Mouse (Mus musculus): ENCODE data around the gene Trim15.

The Trim15 gene

DNA sequence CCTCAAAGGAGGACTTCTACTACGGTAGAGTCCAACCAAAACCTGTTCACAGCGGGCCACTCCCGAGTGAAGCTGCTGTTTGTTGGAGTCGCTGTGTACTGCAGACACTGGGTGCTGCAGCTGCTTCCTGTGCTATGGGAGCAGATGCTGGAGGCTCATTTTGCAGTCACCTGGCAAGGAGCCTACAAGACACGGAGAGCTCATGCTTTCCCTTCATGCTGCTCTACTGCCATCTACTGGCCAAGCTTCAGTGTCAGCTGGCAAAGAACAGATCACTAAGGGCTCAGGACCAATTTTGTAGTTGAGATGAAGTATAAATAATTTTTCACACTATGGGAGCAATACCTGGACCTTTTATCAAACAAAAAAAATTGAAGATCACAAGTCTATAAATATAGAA, 41.0 kb downstream of the Trim15 start:
- peak; percentile 87 for DNase-seq (ENCODE audit: low spot score)

DNA sequence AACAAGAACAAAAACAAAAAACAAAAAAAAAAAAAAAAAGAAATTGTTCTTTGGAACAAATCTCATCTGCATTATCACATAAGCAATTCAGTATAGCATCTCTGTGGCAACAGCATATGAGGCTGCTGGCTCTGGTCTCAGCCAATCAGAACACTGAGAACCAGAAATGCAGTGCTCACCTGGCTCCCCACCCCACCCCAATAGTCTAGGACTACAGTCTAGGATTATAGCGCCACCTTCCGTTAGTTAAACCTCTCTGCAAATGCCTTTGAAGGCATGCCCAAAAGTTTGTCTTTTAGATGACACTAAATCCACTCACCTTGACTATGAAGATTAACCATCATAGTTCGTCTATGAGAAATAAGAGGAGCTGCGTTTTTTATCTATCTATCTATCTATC, 41.5 kb downstream of the Trim15 start:
- DNase-seq (ENCODE audit: low spot score) = no peak

DNA sequence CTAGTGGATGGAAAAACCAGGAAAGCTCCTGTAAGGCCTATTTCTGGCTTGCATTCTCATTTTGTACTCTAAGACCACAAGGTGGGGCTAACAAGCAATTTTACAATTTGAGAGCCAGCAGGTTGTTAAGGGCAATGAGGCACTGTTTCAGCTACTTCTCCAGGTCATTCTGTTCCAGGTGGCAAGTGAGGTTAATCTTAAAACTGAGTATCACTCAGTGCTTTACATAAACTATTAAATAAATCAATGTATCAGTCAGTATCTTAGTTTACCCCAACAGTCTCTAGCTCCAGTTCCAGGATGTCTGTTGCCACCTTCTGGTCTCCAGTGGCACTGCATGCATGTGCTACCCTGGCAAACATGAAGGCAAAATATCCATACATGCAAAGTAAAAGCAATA, 43.0 kb downstream of the Trim15 start:
- DNase-seq (ENCODE audit: low spot score) = peak; percentile 53

DNA sequence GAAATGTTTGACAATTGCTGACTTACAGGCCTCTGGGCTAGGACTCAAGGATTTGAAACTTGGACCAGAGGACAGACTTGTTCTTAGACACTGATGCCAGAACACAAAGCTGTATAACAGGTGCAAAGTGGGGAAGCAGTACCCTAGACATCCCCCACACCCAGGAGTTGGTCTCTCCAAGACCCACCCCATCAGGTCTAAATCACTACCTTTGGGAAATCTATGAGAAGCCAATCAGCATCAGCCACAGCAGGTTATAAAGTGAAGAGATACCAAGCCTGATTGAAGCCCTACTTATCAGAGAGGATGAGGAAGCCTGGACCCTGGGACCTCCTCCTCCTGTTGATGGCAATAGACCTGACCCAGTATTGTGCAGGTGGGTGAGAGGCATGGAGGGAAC, 55.1 kb downstream of the Trim15 start, which contains the start of gene H2-M10.6:
TSS of gene H2-M10.6 (plus strand) at position 301 of the 400 bp plus-strand sequence.
- no peak for DNase-seq (ENCODE audit: low spot score)
